Mouse (Mus musculus) myocyte (in vitro differentiated cells): ENCODE measurements around the gene Gimd1.

Experiments used
- POLR2A ChIP-seq: IDR thresholded peaks from one replicate; pipeline ENCODE4 v1.6.1; 2011; ENCODE audit warnings: low read depth, mild to moderate bottlenecking, control low read depth, moderate library complexity; ENCODE audit not compliant: insufficient read length
- POLR2AphosphoS2 ChIP-seq: IDR thresholded peaks from one replicate; pipeline ENCODE4 v1.6.1; 2011; ENCODE audit warnings: low read depth, control low read depth; ENCODE audit not compliant: insufficient read length
- USF1 ChIP-seq: IDR thresholded peaks from one replicate; pipeline ENCODE4 v1.6.1; 2011; ENCODE audit warnings: low read depth, mild to moderate bottlenecking, control low read depth, moderate library complexity

GRCm38 (mm10) chr3:132585122-132585972 lies 44.3 kb upstream of the Gimd1 start:
- TF ChIP-seq POLR2A (no peak), POLR2AphosphoS2 (no peak), USF1 (no peak)
